Mouse (Mus musculus): ENCODE measurements around the gene Csmd2. TPM values are rescaled to one million over a fixed set of nuclear protein-coding genes. Genes with fewer than 3 reads are reported as not detected.

Gene Csmd2
- polyA plus RNA-seq, 1 experiment: 0.28 TPM

DNA sequence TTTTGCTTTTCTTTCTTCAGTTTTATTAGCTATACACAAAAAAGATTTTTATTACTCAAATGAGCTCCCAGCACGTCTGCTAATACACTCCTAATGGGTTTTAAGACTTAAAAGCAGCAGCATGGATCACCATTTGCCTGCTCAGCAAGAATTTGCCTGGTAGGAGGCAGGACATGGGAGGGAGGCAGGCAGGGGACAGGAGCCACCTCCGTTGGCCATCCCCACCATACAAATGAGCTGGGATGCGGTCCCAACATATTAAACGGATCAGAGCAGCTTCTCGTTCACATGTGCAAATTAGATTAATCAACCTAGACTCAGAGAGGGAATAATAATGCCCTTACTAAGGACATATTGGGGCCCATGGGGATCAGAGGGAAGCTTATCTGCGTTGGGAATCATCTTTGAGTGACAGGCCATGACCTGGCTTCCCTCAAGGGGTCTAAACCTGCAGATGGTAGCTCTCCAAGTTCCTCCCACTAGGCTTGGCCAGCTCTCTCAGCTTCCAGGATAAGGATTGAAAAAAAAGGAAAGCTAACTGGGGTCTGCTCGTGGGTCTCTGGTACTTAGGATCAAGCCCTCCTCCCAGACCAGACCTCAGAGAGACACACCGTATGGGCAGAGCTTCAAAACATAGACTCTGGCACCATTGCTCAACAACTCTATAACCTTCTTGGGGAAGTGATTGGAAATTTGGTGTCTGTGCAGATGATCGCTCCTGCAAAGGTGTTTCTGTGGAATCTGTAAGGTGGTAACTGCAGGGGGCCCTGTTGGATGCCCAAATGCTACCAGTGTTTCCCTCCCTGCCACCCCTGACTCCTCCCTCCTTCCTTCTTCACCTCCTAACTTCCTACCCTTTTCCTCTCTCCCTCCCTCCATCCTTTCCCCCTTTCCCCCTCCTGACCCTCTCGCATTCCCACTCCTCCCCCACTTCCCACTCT is 153.8 kb downstream of the Csmd2 start:
- no peak for DNase-seq (ENCODE audit: low read depth)

DNA sequence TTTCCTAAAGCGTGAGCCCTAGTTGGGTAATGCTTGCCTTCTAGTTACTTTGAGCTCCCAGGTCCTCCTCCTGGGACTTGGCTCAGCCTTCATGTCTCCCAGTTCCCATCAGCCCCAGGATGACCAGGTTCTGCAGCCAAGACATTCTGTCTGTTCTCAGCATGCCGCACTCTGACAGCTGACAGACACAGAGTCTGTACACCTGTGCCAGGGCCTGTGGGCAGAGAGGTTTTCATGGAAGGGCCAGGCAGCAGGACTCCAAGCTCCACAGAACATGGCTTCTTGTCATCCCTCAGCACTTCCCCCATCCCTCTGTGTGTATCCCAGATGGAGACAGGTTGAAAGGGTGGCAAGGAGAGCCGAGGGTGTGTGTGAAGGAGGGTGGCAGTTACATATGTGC is 154.6 kb downstream of the Csmd2 start:
- no peak for DNase-seq (ENCODE audit: low read depth)

DNA sequence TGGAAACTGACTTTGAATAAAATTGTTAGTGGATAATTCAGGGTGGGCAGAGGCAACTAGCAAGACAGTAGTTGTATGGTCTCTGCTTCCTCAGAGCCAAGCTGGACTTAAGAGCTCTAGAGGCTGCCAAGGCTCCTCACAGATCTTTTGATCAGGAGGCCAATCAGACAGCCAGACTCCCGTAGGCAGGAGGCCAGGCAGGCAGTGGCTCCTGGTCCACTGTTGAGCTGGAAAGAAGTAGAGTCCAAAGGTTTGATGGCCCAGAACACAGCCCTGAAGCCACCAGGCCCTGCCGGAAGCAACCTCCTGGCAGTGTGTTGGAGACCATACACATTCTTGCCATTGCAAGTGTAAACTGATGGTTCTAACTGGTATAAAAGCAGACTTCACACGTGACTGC is 155.5 kb downstream of the Csmd2 start:
- no peak for DNase-seq (ENCODE audit: low read depth)

DNA sequence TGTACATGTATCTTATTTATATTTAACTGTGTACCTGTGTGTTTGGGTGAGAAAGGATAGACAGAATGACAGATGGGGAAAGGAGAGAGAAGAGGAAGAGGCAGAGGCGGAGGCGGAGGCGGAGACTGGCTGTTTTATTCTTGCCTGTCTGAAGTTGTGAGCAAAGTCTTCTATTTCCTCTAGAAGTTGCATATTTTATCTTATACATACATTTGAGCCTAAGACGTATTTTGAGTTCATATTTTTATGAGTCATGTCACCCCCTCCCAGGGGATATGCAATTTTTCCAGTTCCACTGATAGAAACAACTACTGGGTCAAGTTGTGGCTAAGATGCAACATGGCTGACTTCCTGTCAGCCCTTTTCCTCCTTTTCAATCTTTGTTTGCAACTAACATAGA is 161.9 kb downstream of the Csmd2 start:
- no peak for DNase-seq (ENCODE audit: low read depth)

DNA sequence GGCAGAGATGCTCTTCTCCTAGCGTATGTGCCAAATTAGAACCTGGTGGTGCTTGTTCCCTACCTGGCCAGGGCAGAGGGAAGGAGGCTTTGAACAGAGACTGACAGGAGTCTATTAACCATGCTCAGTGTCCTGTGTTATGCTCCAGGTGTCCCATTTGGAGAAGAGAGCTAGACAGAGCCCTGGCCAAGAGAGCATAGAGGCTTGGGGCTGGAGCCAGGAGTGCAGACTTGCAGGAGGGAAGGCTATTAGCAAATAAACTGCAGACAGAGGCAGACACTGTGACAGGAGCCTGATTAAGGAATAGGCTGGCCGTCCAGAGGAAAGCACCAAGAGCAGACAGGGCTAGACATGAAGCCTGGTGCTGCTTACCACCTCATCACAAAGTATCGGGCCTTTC is 164.4 kb downstream of the Csmd2 start:
- no peak for DNase-seq (ENCODE audit: low read depth)

DNA sequence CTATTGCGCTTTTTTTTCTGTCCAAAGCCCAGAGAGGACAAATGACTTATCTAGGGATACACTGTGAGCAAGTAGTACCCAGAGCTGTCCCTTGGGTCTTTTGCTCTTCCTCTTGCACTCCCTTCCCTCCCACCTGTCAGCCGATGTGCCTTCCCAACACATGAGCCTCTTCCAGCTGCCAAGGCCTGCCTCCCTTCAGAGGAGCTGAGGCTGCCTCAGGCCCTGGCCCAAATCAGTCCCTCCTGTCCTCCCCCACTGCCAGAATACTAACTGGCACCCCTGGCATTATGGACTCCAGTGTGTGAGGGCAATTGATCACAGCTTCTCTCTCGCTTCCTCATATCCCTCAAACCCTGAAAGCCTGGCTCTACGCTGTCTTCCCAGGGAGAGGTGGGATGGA is 165.5 kb downstream of the Csmd2 start:
- DNase-seq (ENCODE audit: low read depth): no peak

DNA sequence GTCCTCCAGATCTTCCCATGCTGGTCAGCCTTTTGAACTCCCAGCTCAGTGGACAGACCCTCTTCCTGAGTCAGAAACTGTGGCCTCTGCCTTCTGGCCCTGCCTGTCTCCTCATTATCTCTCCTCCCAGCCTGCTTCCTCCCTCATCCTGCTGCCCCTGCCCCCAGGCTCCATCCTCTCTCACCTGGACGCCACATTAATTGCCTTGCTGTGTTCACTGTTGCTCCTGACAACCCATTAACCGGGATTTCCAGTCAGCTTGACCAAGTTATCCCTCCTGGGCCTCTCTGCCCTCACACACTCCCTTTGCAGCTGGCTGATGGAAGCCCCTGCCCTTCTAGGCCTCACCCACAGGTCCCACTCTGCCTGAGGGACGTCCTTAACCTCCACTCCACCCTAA is 167.6 kb downstream of the Csmd2 start:
- DNase-seq (ENCODE audit: low read depth): no peak

DNA sequence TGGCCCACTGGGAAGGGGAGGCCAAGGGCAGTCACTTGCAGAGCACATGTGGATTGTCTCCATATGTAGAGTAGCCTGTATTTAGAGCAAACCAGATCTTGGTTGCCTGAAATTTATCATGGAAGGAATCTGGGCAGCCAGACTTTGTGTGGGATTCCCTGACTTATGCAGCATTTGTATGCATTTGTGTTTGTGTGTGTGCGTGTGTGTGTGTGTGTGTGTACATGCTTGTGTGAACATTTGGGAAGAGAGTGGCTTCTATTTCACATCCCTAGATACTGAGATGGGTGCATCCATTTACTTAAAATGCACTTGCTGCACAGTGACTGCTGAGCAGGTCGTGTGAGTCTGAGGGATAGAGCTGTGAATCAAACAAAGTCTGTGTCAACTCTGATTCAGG is 173.0 kb downstream of the Csmd2 start:
- no peak for DNase-seq (ENCODE audit: low read depth)

DNA sequence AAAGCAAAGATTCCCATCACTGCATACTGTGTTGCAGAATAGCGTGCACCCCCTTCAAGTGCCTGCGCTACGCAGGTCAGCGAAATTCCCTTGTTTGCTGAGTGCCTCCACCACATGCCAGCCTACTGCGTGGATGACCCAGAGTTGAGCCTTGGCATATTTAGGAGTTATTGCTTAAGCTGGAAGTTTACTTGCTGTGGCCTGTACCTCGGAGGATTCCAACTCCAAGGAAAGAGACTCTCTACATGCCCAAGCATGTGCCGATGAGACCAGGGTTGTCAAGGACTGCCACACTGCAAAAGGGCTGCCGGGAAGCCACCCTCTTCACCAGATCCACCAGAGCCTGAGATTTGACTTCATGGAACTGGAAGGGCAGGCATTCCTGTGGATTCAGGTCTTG is 182.5 kb downstream of the Csmd2 start:
- DNase-seq (ENCODE audit: low read depth): peak; percentile 91

DNA sequence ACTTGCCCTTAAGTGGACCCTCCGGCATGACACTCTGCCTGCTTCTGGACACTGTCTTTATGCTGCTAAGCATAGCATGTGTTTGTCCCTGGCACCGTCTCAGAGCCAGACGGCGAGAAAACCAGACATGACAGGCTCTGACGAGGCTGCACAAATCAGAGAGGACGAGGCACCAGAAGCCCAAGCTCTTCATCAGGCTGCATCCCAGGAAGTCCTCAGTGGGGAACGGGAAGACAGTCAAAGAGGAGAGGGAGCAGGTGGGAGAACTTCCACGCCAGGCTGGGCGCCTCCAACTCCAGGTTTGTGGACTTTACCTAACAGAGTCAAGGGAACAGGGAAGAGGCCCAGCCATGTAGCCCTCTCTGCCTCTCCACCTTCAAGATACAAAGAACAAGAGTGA is 183.6 kb downstream of the Csmd2 start:
- no peak for DNase-seq (ENCODE audit: low read depth)

DNA sequence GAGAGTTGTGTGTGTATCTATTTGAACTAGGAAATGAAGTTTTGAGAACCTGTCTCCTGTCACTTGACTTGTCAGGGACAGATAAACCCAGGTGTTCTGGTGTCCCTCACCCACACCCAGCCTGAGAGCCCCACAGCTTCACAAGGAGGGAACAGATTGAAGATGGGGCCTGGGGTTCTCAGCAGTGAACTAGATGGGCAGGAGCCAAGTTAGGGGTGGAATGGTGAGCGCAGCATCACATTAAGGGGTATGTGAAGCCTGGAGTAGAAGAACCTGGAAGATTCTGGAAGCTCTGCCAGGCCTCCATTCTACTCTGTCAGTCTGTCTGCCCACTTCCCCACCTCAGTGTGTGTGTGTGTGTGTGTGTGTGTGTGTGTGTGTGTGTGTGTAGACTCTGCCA is 184.0 kb downstream of the Csmd2 start:
- no peak for DNase-seq (ENCODE audit: low read depth)

DNA sequence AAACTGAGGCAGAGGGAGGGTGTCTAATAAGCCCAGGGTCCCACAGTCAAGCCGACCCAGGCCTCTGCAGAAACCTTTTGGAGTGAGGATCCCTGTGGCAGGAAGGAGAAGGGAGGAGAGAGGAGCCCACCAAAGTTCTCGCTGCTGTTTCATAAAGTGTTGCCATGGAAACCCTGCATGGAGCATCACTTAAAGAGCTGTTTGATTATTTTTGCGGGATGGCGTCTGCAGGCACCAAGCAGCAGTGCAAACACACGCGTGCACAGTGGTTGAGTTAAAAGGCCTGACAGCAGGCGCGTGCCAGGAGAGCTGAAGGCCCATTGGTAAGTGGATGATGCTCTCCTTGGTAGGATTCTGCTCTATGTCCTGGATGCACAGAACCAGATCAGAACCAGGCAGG is 191.3 kb downstream of the Csmd2 start:
- no peak for DNase-seq (ENCODE audit: low read depth)

DNA sequence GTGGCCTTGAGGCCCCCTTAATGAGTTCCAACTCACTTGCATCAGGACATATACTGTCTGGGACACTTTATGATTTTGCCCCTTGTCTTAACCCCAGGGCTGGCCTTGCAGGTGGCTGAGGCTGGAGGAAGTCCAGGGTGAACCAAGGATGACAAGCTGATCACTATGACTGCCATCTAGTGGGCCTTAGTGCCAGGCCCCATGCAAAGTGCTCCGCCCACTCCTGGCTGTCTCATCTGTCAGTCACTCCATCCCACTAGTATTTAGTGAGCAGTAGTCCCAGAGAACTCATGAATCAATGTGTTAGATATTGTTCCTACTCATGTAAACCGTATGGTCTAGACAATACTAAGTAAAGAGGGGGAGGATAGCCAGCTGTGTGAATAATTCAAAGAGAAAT is 191.9 kb downstream of the Csmd2 start:
- no peak for DNase-seq (ENCODE audit: low read depth)

DNA sequence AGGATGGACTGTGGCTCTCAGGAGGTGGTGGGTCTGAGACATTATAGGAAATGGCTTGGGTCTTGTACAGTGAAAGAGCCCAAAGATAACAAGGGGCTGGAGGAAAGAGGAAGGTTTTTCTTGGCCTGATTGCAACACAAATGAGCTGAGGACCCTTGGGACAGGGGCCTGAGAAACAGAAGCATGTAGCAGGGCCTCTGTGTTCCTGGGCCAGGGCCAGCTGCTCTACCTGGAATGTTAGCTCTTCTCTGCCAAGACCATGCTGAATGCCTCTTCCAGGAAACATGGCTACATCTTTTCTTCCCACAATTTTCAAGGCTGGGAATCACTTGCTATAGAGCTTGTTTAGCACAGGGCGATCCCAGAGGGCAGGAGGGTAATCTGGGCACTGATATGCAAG is 197.1 kb downstream of the Csmd2 start:
- no peak for DNase-seq (ENCODE audit: low read depth)

DNA sequence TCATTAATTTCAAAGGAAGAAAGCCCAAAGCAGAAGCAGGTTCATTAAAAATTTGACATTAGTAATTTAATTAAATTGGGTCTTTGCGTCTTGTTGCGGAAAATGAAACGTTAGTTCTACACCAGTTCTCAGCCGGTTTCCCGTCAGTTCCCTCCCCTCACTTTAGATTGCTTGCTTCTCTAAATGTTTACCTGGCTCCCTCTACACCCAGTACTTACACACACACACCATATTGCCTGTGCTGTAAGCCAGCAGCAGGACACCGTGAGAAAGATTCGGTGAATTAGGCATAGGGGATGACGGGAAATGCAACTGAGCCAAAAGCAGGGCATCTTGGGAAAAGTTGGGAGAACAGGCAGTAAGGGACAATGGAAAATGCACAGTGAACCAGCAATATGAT is 206.8 kb downstream of the Csmd2 start:
- DNase-seq (ENCODE audit: low read depth): no peak

DNA sequence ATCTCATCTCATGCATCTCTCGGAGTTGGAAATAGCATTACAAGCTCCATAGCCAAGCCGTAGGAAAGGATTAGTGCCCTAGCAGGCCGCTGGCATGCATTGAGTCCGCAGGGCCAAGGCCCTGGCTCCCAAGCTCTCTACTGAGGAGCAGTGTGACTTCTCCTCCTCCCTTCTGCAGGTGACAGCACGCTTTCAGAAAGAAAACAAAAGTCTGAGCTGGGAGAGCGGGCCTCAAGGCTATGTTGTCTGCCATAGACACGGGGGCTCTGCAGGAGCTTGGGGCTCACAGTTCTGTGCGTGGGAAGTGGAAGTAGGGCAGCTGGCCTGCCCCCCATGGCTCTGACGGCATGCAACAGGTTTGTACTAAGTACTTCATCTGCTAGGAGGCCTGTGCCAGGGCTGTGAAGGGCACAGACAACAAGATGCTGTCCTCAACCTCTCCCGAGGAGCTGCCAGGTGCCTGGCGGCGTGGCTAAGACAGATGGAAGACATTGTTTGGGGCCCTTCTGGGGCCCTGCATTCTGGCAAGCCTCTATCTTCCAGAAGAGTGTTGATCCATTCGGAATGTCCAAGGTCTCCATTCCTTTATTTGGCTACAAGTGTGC is 230.4 kb downstream of the Csmd2 start:
- DNase-seq (ENCODE audit: low read depth): no peak

DNA sequence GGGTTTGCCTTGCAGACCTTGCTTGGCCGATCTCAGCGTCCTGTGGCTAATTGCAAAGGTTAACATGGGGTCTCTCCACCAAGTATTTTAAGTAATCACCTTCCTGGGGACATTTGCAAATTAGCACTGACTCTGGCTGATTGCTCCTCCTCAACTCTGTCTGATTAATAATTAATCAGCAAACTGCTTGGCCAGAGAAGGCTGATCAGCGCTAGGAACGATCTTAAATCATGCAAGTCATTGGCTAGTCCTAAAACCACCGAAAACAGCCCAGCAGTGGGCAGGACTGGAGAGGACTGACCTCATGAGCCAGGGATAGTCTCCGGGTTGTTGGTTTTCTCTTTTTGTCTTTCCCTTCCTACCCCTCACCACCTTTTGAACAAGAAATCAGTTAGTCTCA is 236.8 kb downstream of the Csmd2 start:
- DNase-seq (ENCODE audit: low read depth): no peak

DNA sequence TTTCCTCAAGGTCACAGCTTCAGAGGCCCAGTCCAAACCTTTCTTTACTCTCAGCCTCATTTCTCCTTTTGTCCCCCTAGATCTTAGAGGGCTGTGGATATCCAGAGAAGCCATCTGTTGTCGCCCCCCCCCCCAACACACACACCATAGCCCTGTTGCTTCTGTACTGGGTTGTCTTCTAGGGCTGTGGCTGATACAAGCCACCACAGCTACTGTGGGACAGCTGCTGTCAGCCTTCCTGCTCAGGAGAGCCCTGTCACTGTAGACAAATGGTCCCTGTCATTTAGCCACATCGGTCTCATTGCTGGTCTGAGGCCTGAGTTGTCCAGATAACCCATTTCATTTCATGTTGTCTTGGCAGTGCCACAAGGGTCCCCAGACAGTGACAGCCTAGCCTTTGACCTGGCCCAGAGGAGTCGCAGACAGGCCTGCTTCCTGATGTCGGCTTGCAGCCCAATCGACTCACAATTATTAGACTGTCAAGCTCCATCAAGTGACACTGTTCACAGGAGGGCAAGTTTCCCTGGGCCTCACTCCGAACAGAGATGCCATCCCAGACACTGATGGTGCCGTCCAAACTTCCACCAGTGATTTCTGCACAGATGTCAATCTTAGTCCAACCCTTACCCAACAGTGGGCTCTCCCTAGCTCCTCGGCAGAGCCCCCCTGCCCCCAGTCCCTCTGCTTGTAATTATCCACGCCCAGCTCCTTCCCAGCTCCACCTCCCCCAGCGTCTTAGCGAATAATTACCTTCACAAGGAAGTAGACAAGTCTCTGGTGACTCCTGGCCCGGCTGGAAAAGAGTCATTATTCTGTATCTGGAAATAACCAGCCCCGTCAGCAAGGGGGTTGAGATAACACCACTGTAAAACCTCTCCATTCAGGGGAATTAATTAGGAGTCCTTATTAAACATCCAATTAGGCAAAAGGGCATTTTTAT is 240.0 kb downstream of the Csmd2 start:
- DNase-seq (ENCODE audit: low read depth): no peak

DNA sequence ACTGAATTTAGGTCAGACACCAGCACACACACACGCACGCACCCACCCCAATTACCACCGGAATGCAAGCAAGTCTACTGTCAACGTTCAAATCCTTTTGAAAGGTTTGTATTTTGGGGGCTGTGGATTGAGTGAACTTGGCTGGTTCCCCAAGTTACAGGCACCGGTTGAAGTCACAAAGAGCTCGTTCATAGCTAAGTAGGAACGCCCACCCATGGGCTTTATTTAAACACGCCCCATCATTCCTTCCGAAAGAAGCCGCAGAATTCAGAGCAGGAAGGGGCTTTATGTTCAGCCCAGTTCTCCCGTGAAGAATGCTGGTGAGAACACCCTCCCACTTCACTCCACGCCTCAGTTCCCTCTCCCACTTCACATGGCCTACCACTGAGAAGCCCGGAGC is 245.8 kb downstream of the Csmd2 start:
- no peak for DNase-seq (ENCODE audit: low read depth)

DNA sequence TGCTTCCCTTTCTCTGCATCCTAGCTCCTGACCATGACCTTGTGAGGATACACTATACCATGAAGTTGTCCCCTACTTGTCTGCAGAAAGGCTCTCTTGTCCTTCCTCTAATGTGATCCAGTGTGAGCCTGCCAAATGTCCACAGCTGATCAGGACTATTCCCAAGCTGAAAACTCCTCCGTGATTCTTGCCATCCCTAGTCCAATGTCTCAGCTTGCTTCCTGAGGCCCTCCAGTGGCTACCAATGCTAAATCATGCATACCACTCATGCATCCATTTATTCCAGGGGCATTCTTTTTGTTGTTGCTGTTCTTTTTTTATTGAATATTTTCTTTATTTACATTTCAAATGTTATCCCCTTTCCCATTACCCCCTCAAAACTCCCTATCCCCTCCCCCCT is 251.5 kb downstream of the Csmd2 start:
- no peak for DNase-seq (ENCODE audit: low read depth)

DNA sequence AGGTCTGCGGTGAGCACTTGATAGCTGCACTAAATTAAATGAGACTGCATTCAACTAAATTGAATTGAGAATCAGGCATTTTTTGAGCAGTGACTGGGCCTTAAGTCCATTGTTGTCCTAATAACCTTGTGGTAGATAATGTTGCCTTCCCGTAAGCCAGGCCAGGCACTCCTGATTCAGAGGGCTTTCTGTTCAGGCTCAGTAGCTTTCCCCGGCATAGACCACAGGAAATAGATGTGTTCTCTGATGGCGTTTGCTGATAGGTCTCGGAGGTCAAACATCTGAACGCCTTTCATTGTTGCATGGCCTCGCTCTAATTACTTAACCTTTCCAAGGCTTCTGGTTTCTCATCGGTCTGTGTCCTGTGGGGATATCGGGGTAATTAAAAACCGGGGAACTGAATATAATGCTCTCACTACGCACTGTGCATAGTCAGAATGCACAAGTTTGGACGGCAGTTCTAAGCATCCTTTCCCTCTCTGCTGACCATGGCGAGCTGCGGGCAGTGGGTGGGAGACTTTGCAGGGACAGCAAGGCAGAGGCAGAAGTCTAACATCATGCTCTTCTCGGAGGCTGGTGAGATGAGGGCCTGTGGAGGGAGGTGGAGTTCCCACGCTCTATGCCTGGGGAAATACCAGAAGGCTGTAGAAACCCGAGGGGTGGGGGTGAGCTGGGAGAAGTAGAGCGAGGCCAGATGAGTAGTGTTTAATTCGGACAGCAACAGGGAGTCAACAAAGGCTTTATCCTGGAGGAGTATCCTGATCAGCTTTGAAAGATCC is 253.6 kb downstream of the Csmd2 start:
- no peak for DNase-seq (ENCODE audit: low read depth)

All from gonadal fat pad, adult 2 months (tissue).